Mouse (Mus musculus): Measurements from ENCODE around the gene Cdk14.

DNA sequence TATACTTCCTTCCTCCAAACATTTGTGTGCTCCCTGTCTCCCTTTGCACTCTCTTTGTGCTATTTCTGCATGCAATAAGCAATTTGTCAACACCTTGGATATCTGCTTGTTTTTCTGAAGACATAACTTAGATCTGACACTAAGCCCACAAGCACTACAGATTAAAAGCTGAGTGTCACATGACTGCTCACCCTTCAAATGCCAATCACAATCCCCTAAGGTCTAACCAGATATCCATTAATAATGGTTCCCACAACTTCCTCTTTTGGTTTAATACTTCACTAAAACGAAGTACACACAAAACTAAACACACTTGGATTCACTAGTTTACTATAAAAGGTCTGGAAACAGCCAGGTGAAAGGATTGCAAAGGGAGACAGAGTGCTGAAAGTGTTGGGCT lies 348.6 kb downstream of the Cdk14 start:
- no peak for TF ChIP-seq HCFC1 (IDR thresholded peaks at IDR 0.05; ENCODE audit: borderline replicate concordance, insufficient read depth, low read length)
- TF ChIP-seq MAFK (IDR thresholded peaks at IDR 0.05; ENCODE audit: insufficient read depth, low read depth, low read length), result no peak
- no peak for TF ChIP-seq CHD2 (IDR thresholded peaks at IDR 0.05; ENCODE audit: low read depth, low read length)
- no peak for TF ChIP-seq ZNF384 (IDR thresholded peaks at IDR 0.05; ENCODE audit: low read depth, low read length)

Data from ES-E14 (cell line).